Mouse (Mus musculus): ENCODE data around the gene Clec4a4. TPM values are rescaled to one million over a fixed set of nuclear protein-coding genes. Genes with fewer than 3 reads are reported as not detected.
"Not testable (repeated sequence)": the region's sequence is repeated elsewhere in the genome, so short reads cannot be mapped to it uniquely, and the experiment has no call there.

The Clec4a4 gene
- not detected in 2 replicates for total RNA-seq (2021)
- long read RNA-seq, experiment 1, result 0 reads
- long read RNA-seq, experiment 2, result 0 reads

DNA sequence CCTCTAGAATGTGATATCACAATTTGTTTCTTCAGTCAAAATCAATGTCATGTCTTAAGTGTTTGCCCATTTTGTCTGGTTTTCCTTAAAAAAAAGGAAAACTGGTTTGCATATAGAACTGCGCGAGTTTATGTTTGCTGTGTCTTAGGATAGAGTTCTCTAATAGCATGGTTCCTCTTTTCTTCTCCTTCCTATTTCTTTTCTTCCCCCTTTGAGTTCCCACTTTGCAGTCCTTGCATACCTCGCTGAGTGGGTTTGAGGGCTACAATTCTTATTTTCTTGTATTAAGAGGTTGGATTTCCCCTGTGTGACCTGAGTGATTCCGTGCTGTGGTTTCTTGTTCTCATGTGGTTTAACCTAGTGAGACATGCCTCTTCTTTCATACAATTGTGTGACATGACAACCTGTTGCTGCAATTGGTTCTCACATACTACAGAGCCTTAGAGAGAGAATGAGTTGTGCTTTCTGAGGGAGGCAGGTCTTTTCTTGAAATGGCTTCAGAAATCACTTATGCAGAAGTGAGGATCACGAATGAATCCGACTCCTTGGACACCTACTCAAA is at the start of gene Clec4a4:
Gene Clec4a4, plus strand, starts transcription at position 492 of the 562 bp plus-strand sequence.
- no peak for DNase-seq

DNA sequence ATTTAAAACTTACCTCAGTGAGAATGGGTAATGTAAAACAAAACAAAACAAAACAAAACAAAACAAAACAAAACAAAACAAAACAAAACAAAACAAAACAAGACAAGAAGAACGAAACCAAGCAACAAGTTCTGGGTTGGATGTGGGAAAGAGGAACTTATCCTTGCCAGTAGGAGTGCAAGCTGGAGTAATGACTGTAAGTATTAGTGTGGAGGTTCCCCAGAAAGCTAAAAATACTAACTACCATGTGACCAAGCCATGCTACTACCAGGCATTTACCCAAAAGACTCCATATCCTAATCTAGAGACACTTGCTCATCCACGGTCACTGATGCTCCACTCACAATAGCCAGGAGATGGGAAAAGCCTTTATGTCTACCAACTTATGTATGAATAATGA is 43.4 kb upstream of the Clec4a4 start:
- no peak for DNase-seq

DNA sequence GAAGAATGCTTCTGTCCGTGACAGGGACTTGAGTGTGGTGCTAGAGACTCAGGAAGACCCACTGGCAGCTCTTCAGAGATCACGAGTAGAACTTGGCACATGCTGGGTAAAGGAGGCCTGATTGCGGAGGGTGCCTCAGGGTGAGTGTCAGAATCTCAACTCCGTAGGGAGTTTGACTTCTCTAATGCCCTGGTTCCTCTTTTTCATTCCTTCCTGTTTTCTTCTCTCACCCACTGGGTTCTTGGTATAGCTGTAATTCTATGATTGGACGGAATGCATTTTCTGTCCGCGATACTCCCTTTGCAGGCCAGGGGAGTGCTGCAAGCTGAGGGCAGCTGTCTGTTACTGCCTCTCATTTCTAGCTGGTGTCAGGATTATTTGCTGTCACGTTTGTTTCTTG is 37.8 kb upstream of the Clec4a4 start, which contains the start of gene Clec4a3:
Gene Clec4a3, plus strand, starts transcription at position 115 of the 400 bp plus-strand sequence.
- no peak for DNase-seq

DNA sequence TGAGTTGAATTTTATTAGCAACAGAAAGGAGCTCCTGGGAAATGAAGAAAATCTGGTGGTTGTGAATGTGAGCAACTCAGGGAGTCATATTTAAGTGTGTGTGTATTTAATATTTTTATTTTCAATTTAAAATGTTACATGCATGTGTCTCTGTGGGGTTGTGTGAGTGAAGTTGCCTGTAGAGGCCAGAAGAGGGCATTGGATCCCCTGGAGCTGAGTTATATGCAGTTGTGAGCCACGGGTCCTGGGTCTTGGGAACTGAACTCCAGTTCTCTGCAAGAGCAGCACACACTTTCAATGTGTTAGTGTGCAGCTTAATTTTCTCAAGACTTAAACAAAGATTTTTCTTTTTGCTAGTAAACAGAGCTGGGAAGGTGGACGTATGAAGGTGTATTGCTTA is 25.6 kb upstream of the Clec4a4 start:
- DNase-seq, result no peak

DNA sequence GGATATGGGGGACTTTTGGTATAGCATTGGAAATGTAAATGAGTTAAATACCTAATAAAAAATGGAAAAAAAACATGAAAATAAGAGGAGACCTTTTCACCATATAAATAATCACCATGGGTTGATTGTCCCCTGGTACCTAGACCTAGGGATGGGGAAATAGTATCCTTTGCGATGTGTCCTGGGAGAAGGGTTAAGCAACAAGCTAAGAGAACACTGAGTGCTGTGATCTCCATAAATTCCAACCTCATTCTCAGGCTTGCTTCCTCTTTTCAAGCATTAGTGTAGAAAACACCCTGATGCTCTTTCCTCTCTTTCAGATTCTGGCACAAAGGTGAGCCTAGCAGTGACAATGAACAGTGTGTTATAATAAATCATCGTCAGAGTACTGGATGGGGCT is 21.1 kb upstream of the Clec4a4 start:
- no peak for DNase-seq

DNA sequence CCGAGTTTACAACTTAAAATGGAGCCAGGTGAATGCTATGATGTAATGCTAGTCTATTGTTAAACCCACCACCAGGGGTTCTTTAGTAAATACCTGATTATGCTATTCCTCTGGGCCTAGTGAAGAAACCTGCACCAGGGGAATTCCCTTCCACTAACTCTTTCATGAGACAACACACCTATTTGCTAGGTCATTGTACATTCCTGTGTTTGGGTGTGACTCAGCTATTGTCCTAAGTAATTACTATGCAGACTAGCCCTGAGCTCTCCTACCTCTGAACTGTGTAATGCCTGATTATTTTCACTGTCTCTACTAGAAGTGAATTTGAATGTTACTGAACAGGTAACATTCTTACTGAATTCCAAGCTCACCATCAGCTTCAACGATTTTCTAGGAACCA is 14.5 kb downstream of the Clec4a4 start:
- not testable (repeated sequence) for DNase-seq

DNA sequence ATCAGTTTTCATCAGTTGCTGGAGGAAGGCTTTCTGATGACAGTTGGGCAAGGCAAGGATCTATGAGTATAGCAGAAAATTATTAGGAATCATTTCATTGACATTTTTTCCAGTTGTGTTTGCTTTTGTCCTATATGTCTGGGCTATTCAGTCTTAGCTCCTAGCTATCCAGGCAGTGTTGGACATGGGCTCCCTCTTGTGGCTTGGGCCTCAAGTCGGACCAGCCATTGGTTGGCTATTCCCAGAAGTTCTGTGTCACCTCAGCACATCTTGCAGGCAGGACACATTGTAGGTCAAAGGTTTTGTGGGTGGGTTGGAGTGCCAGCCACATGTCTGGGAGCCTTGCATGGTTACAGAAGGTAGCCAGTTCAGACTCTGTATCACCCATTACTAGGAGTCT is 15.4 kb downstream of the Clec4a4 start:
- DNase-seq, result peak; percentile 12

DNA sequence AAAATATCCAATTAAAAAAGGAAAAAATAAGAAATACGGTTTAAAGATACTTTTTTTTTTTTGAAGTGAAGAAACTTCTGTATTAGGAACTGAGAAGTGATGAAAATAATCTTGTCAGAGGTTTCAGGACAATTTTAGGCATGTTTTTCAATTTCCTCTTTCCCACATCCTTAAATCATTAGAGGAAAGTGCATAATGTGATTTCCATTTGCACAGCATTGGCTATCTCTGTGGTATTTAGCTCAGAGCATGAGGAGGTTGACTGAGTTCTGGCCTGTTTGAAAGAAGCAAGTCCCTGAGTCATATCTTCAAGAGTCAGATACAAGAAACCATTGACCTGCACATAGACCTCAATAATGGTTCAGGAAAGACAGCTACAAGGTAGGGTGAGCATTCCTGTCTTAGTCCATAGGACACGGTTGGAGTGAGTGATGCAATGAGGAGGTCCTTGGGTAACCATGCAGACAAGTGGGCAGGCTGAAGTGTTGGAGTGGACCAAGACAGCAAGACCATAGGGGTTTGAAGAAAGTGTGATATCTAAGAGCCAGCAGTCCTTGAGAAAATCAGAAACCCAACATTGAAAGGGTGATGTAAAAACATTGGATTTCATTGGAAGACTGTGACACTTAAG is 59.7 kb downstream of the Clec4a4 start, which contains the start of gene Clec4b1:
Gene Clec4b1, plus strand, starts transcription at position 221 of the 631 bp plus-strand sequence.
- no peak for DNase-seq

Other genes with a start within 250 kb of the Clec4a4 start
- 8.5 and 14.9 TPM in 2 replicates for gene Slc2a3, start 188.7 kb upstream of the Clec4a4 start, total RNA-seq (2021)
- gene Foxj2, start 170.5 kb upstream of the Clec4a4 start, total RNA-seq (2021), result 21.0 and 21.3 TPM in 2 replicates
- gene C3ar1, start 134.2 kb upstream of the Clec4a4 start, total RNA-seq (2021), result 1.4 and 2.1 TPM in 2 replicates
- 47.1 and 47.2 TPM in 2 replicates for gene Necap1, start 115.9 kb upstream of the Clec4a4 start, total RNA-seq (2021)
- gene Clec4a1, start 68.5 kb upstream of the Clec4a4 start, total RNA-seq (2021), result 3.7 and 4.5 TPM in 2 replicates
- gene Clec4a3, start 37.9 kb upstream of the Clec4a4 start, total RNA-seq (2021), result 2.9 and 3.9 TPM in 2 replicates
- gene Clec4b1, start 59.6 kb downstream of the Clec4a4 start, total RNA-seq (2021), result not detected in 2 replicates
- 3.7 and 4.0 TPM in 2 replicates for gene Clec4a2, start 116.1 kb downstream of the Clec4a4 start, total RNA-seq (2021)
- gene Clec4b2, start 182.5 kb downstream of the Clec4a4 start, total RNA-seq (2021), result 0.30 TPM in 1 of 2 replicates, not detected in the other
- gene Clec4n, start 239.5 kb downstream of the Clec4a4 start, total RNA-seq (2021), result 1.6 and 3.4 TPM in 2 replicates